Mouse (Mus musculus): ENCODE data around the gene Porcn. TPM values are rescaled to one million over a fixed set of nuclear protein-coding genes. Genes with fewer than 3 reads are reported as not detected.

The Porcn gene
- polyA plus RNA-seq (2015; fragmentation: Nextera tagmentation; extraction: Ambion mirVana) = 0.78 and 0.98 TPM in 2 replicates

DNA sequence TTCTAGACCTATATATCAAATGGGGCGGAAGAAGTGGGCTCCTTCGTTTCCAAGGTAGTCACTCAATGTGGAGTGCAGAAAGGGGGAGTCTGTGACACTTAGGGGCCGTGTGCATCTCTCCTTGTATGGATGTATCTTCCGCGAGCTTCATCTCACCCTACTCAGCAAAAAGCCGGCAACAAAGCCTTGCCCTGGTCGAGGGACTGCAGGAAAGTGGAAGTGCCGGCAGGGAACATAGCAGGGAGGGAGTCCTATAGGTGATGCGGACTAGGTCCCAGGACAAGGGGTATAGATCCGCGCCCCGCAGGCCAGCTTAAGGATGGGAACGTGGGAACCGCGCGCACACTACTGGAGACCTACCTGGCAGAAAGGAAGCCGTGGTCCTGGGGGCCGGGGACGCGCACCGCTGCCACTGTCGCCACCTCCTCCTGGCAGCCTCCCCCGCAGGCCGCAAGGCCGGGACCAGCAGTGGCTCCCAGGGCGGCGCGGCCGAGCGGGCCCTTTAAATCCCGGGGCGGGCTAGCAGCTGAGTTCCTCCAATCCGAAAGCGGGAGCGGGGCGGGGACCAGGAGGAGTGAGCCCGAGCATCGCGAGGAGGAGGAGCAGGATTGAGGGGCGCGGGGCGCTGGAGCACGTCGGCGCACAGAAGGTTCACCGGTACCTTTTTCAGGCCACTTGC lies at the start of gene Porcn:
TSS of gene Porcn (minus strand) at position 511 of the 679 bp plus-strand sequence.

DNA sequence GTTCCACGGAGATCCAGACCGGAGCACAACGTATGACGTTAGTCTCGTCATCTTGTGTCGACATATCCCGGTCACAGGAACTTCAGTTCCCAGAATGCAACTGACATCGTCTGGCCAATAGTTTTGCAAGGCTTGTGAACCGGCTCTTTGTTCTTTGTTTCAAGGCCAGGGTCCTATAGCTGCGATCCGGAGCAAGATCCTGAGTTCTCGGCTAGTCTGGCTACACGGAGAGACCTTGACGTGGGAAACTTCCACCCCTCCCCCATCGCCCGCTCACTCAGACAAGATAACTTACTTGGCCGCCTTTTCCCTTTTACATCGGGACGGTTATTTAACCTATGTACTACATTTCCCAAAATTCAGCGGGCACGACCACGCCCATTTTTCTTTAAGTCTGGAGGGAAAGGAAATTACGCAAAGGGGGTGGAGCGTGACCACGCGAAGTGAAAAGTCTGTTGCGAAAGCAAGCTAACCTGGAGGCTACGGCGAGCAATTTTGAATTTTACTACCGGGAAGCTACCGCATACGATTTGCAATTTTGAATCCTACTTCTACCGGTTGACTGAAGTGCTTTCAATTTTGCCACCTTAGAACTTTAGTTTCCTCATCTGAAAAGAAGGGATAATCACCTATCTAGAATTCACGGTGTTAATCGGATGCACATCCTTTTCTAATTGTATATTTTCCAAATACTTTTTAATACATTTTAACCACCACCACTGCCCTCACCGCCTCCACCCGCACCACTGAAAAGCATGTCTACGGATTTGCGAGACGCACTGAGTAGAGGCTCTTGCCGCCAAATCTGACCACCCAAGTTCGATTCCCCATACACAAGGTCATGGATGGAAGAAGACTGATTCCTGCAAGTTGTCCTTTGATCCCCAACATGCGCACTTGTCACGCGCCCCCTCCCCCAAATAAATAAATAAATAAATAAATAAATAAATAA lies 46.3 kb upstream of the Porcn start, which contains the start of gene Ftsj1:
TSS of gene Ftsj1 (minus strand) at position 73 of the 952 bp plus-strand sequence.

GRCm38 (mm10) chrX:8193419-8193723 lies 13.0 kb downstream of the Porcn start, which contains the start of gene Ebp:
TSS of gene Ebp (minus strand) at chrX:8193512.

GRCm38 (mm10) chrX:8175504-8176385 lies 30.6 kb downstream of the Porcn start, which contains the start of gene Tbc1d25:
TSS of gene Tbc1d25 (minus strand) at chrX:8176181.

GRCm38 (mm10) chrX:8145153-8145991 lies 61.0 kb downstream of the Porcn start, which contains the start of gene Rbm3:
TSS of gene Rbm3 (minus strand) at chrX:8145880.

Other genes with a start within 250 kb of the Porcn start
- 115 and 131 TPM in 2 replicates for gene Gata1, start 228.5 kb downstream of the Porcn start, polyA plus RNA-seq (2015; fragmentation: Nextera tagmentation; extraction: Ambion mirVana)
- gene Glod5, start 188.0 kb downstream of the Porcn start, polyA plus RNA-seq (2015; fragmentation: Nextera tagmentation; extraction: Ambion mirVana) = not detected in 2 replicates
- 38.6 and 39.7 TPM in 2 replicates for gene Suv39h1, start 131.8 kb downstream of the Porcn start, polyA plus RNA-seq (2015; fragmentation: Nextera tagmentation; extraction: Ambion mirVana)
- gene Was, start 116.0 kb downstream of the Porcn start, polyA plus RNA-seq (2015; fragmentation: Nextera tagmentation; extraction: Ambion mirVana) = 8.9 and 9.7 TPM in 2 replicates
- gene Wdr13, start 73.6 kb downstream of the Porcn start, polyA plus RNA-seq (2015; fragmentation: Nextera tagmentation; extraction: Ambion mirVana) = 8.3 and 9.4 TPM in 2 replicates
- gene Rbm3, start 60.6 kb downstream of the Porcn start, polyA plus RNA-seq (2015; fragmentation: Nextera tagmentation; extraction: Ambion mirVana) = 848 and 905 TPM in 2 replicates
- gene Tbc1d25, start 30.3 kb downstream of the Porcn start, polyA plus RNA-seq (2015; fragmentation: Nextera tagmentation; extraction: Ambion mirVana) = 4.3 and 4.9 TPM in 2 replicates
- gene Ebp, start 13.0 kb downstream of the Porcn start, polyA plus RNA-seq (2015; fragmentation: Nextera tagmentation; extraction: Ambion mirVana) = 33.1 and 34.2 TPM in 2 replicates
- gene Ftsj1, start 45.9 kb upstream of the Porcn start, polyA plus RNA-seq (2015; fragmentation: Nextera tagmentation; extraction: Ambion mirVana) = 35.7 and 39.1 TPM in 2 replicates
- gene Slc38a5, start 64.6 kb upstream of the Porcn start, polyA plus RNA-seq (2015; fragmentation: Nextera tagmentation; extraction: Ambion mirVana) = 84.8 and 102 TPM in 2 replicates
- gene Ssxb10, start 120.9 kb upstream of the Porcn start, polyA plus RNA-seq (2015; fragmentation: Nextera tagmentation; extraction: Ambion mirVana) = not detected in 2 replicates
- gene Ssxb9, start 160.5 kb upstream of the Porcn start, polyA plus RNA-seq (2015; fragmentation: Nextera tagmentation; extraction: Ambion mirVana) = not detected in 2 replicates
- gene Ssxb1, start 206.8 kb upstream of the Porcn start, polyA plus RNA-seq (2015; fragmentation: Nextera tagmentation; extraction: Ambion mirVana) = not detected in 2 replicates

Measured in spleen, postnatal 0 days (tissue).